Mouse (Mus musculus) megakaryocyte, embryonic 14.5 days (primary cell): Measurements from ENCODE around the gene Ints6l.

Experiments
- FLI1 ChIP-seq: IDR thresholded peaks from 2 replicates; pipeline ENCODE4 v1.6.1; 2012; ENCODE audit warnings: low read length, inconsistent platforms, mixed read lengths
- GATA1 ChIP-seq: IDR thresholded peaks from 3 replicates; pipeline ENCODE4 v1.6.1; 2012; ENCODE audit warnings: mixed read lengths, low read length, inconsistent platforms, borderline replicate concordance

DNA sequence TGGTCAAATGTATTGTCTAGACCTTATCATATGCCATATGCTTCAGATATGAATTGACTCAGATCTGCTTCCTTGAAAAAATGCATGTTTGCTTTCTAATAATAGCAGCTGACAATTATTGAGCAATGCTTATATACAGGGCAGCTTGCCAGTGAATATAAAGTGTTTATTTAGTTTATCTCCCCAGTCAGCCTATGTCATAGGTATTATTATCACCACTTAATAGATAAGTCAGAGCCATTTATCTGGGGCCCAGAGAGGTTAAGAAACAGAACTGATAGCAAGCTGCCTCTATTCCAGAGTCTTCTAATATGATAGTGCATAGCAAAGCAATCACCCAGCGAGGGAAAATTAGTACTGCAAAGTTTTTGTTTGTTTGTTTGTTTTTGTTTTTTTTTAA lies 10.2 kb downstream of the Ints6l start:
- no peak for TF ChIP-seq GATA1
- no peak for TF ChIP-seq FLI1
